Mouse (Mus musculus) lung, postnatal 0 days (tissue): ENCODE measurements around the gene Col4a1. TPM values are rescaled to one million over a fixed set of nuclear protein-coding genes. Genes with fewer than 3 reads are reported as not detected.

Source experiments
- ATAC-seq: fragments of 200-750 bp; cut with Nextera tagmentation; 2 replicates; pipeline ENCODE4 v1.8.0; 2017; ENCODE audit warnings: moderate library complexity
- DNase-seq: peaks from one replicate; pipeline ENCODE4 v3.0.0-alpha.2; 2016; ENCODE audit warnings: low spot score
- H3K27ac ChIP-seq: fragments of 300-500 bp; sonication (generic); 2 replicates; pipeline ENCODE4 v1.5.1; 2014; ENCODE audit warnings: antibody characterized with exemption, mild to moderate bottlenecking, low read length, mixed read lengths
- H3K27me3 ChIP-seq: fragments of 300-500 bp; sonication (generic); replicated peaks from 2 replicates; pipeline ENCODE4 v1.6.1; 2014; ENCODE audit warnings: low read length, mixed read lengths; ENCODE audit not compliant: insufficient read depth
- H3K36me3 ChIP-seq: fragments of 300-500 bp; sonication (generic); 2 replicates; pipeline ENCODE4 v1.6.1; 2014; ENCODE audit warnings: low read length, mixed read lengths; ENCODE audit not compliant: insufficient read depth
- H3K4me1 ChIP-seq: fragments of 300-500 bp; sonication (generic); 2 replicates; pipeline ENCODE4 v1.6.1; 2014; ENCODE audit warnings: antibody characterized with exemption, low read depth, low read length, mixed read lengths; ENCODE audit not compliant: insufficient read depth
- H3K4me2 ChIP-seq: fragments of 300-500 bp; sonication (generic); replicated peaks from 2 replicates; pipeline ENCODE4 v1.6.1; 2014; ENCODE audit warnings: low read depth, mild to moderate bottlenecking, low read length, moderate library complexity, mixed read lengths
- H3K4me3 ChIP-seq: fragments of 300-500 bp; sonication (generic); 2 replicates; pipeline ENCODE4 v1.5.1; 2014; ENCODE audit warnings: low read depth, low read length
- H3K9ac ChIP-seq: fragments of 300-500 bp; sonication (generic); replicated peaks from 2 replicates; pipeline ENCODE4 v1.6.1; 2014; ENCODE audit warnings: low read depth, mild to moderate bottlenecking
- H3K9me3 ChIP-seq: fragments of 300-500 bp; sonication (generic); 2 replicates; pipeline ENCODE4 v1.6.1; 2016; ENCODE audit warnings: low read length, mixed read lengths
- CTCF ChIP-seq: IDR thresholded peaks from 2 replicates; pipeline ENCODE4 v1.5.1; 2016; ENCODE audit warnings: antibody characterized with exemption, mild to moderate bottlenecking
- EP300 ChIP-seq: IDR thresholded peaks from 2 replicates; pipeline ENCODE4 v1.6.1; 2016; ENCODE audit warnings: antibody characterized with exemption, mild to moderate bottlenecking, control low read depth
- WGBS: fragments of 180-500 bp; shearing (Covaris S2); extraction: QIAGEN DNeasy Blood & Tissue Kit; methylation state at CpG from one replicate; pipeline ENCODE4 v1.1.7; 2014; 5-methylcytosine and 5-hydroxymethylcytosine counted together
- polyA plus RNA-seq: library from polyadenylated mRNA; unstranded; fragments of >200 nt; fragmentation: Nextera tagmentation; extraction: Ambion mirVana; gene quantifications from 2 replicates; pipeline ENCODE4 v1.2.1, GENCODE M21; 2015

Gene Col4a1
- polyA plus RNA-seq, 1 experiment from 2014 or later: 376 TPM

DNA sequence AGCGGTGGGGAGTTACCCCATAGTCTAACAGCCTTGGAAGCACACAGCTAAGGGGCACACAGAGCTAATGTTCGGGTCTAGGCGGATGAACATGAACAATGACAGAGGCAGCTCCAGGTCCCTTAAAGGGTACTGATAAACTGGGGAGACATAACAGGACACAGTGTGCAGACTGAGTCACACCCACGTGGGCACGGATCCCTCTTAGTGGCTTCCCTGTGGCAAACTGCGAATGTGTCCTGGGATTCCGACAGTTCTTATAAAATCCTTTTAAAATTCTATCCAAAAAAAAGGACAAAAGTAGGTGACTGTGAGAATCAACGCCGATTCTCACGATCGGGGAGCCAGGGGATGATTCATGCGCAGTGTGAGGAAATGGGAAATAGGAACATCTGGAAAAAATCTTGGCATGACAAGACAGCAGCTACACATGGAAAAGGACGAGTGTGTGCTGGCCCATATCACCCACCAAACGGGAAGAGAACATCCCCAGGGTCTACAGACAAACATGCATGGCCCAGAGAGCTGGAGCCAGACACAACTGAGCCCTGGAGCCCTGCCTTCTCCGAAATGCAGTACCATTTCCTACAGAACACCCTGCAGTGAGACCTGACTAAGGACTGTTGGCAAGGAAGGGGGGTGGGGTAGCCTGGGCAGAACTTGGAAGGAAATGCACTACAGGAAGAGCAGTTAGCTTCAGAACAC, 50.4 kb downstream of the Col4a1 start:
- Histone ChIP-seq H3K9ac (no peak overlapping the region), H3K4me2 (no peak overlapping the region), H3K4me1 (peaks cover 48% of the 10 kb centered on the region), H3K9me3 (no peaks in the 10 kb centered on the region), H3K4me3 (no peak overlapping the region), H3K27me3 (no peaks in the 10 kb centered on the region), H3K36me3 (0 out of 2 replicates have a peak, but pooled peaks cover 14% of the 10 kb centered on the region), H3K27ac (peak overlapping the region; percentile 76)
- peak; percentile 81 for DNase-seq
- peak; percentile 69 for ATAC-seq
- WGBS: 51% methylated on average over 15 of the region's 15 CpGs
- peak; percentile 86 for TF ChIP-seq EP300
- TF ChIP-seq CTCF: 0 out of 2 replicates have a peak, but pooled peaks have one; percentile 2

GRCm38 (mm10) chr8:11259832-11260615, 52.6 kb downstream of the Col4a1 start:
- ATAC-seq (peak; percentile 59), DNase-seq (peak; percentile 80)
- no peak overlapping the region for H3K4me2 ChIP-seq
- H3K4me3 ChIP-seq: no peak overlapping the region
- H3K9ac ChIP-seq: no peak overlapping the region
- H3K9me3 ChIP-seq: no peaks in the 10 kb centered on the region
- WGBS: 16% methylated on average over 10 of the region's 10 CpGs
- H3K36me3 ChIP-seq: no peaks in the 10 kb centered on the region
- H3K4me1 ChIP-seq: peaks cover 56% of the 10 kb centered on the region
- no peak for TF ChIP-seq CTCF
- peak; percentile 92 for TF ChIP-seq EP300
- peak overlapping the region; percentile 78 for H3K27ac ChIP-seq
- H3K27me3 ChIP-seq: no peaks in the 10 kb centered on the region

DNA sequence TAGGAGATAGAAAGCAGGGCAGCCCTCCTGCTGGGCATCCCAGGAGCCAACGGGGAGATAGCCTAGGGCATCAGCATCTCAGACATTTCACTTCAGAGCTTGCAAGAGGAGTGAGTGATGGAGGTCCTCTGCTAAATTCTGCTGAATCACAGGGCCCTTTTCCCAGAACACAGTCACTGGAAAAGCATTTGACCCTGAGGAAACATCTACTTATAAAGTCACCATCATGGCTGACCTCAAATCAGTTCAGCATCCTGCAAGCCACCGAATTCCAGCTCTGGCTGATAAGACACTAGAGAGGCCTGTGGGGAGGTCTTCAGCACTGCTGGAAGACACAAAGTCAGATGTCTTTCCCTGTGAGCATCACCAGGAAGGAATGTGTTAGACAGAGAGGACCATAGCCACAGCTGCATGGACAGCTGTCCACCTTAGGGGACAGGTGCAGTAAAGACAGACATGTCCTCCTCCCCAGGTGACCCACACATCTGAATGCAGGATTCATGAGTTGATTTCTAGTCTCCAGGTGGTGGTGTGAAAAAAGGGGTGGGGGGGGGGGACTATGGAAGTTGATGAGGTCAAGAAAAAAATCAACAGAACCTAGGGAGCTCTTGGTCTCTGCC, 54.0 kb downstream of the Col4a1 start:
- Histone ChIP-seq H3K4me3 (no peak overlapping the region), H3K36me3 (no peaks in the 10 kb centered on the region), H3K4me1 (peaks cover 54% of the 10 kb centered on the region), H3K4me2 (no peak overlapping the region), H3K27me3 (no peaks in the 10 kb centered on the region), H3K9ac (no peak overlapping the region), H3K9me3 (no peaks in the 10 kb centered on the region), H3K27ac (no peak overlapping the region)
- WGBS: 33% methylated on average over 2 of the region's 2 CpGs
- no peak for ATAC-seq
- DNase-seq: no peak
- TF ChIP-seq CTCF (no peak), EP300 (no peak)

- no peak for TF ChIP-seq CTCF
- TF ChIP-seq EP300: peak; percentile 88
- no peaks in the 10 kb centered on the region for H3K27me3 ChIP-seq
- DNase-seq (peak; percentile 71), ATAC-seq (peak; percentile 19; the same call in 1 of the 2 replicates)
- no peaks in the 10 kb centered on the region for H3K36me3 ChIP-seq
- H3K4me2 ChIP-seq: no peak overlapping the region
- no peaks in the 10 kb centered on the region for H3K9me3 ChIP-seq
- WGBS: 33% methylated on average over 13 of the region's 13 CpGs
- H3K9ac ChIP-seq: no peak overlapping the region
- H3K27ac ChIP-seq: peak overlapping the region; percentile 38
- H3K4me1 ChIP-seq: peaks cover 58% of the 10 kb centered on the region
- no peak overlapping the region for H3K4me3 ChIP-seq
These were observed 55.3 kb downstream of the Col4a1 start for GRCm38 (mm10) chr8:11257079-11258017.

GRCm38 (mm10) chr8:11256405-11256804, 56.2 kb downstream of the Col4a1 start:
- 61% methylated on average over 7 of the region's 7 CpGs for WGBS
- ATAC-seq (no peak), DNase-seq (no peak)
- H3K27me3 ChIP-seq: no peaks in the 10 kb centered on the region
- no peak overlapping the region for H3K4me2 ChIP-seq
- H3K36me3 ChIP-seq: no peaks in the 10 kb centered on the region
- peak overlapping the region; percentile 38; the same call in 1 of the 2 replicates for H3K27ac ChIP-seq
- no peaks in the 10 kb centered on the region for H3K9me3 ChIP-seq
- no peak overlapping the region for H3K9ac ChIP-seq
- peaks cover 59% of the 10 kb centered on the region for H3K4me1 ChIP-seq
- no peak for TF ChIP-seq CTCF
- no peak for TF ChIP-seq EP300
- no peak overlapping the region for H3K4me3 ChIP-seq
